Mouse (Mus musculus): Measurements from ENCODE around the gene Pphln1.

DNA sequence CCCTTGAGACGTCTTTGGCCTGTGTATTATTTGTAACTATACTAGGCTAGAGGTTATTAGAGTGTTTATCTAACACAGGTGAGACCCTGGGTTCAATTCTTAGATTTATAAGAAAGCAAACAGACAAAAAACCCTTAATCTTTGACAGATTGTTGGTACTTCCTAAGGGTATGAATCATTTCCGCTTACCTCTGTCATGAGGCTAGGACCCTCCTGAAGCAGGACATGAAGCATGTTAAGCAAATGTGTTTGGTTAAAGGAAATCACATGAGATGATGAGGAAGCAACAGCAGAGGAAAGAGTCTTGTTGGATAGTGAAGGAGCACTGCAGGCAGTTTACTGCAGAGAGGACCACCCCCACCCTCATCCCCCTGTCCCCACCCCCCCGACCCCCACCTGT, 87.1 kb downstream of the Pphln1 start:
- TF ChIP-seq CTCF (IDR thresholded peaks at IDR 0.05; ENCODE audit: borderline replicate concordance, control insufficient read depth, extremely low read depth, insufficient read depth, low read length, poor library complexity) (no peak), POLR2A (IDR thresholded peaks at IDR 0.05; ENCODE audit: control insufficient read depth, extremely low read depth, insufficient read depth, low read length, poor library complexity) (no peak)
